Mouse (Mus musculus) lung, postnatal 0 days (tissue): ENCODE data around the gene Kazn.

Experiments
- CTCF ChIP-seq: IDR thresholded peaks from 2 replicates; pipeline ENCODE4 v1.5.1; 2016; ENCODE audit warnings: antibody characterized with exemption, mild to moderate bottlenecking
- EP300 ChIP-seq: IDR thresholded peaks from 2 replicates; pipeline ENCODE4 v1.6.1; 2016; ENCODE audit warnings: antibody characterized with exemption, mild to moderate bottlenecking, control low read depth

DNA sequence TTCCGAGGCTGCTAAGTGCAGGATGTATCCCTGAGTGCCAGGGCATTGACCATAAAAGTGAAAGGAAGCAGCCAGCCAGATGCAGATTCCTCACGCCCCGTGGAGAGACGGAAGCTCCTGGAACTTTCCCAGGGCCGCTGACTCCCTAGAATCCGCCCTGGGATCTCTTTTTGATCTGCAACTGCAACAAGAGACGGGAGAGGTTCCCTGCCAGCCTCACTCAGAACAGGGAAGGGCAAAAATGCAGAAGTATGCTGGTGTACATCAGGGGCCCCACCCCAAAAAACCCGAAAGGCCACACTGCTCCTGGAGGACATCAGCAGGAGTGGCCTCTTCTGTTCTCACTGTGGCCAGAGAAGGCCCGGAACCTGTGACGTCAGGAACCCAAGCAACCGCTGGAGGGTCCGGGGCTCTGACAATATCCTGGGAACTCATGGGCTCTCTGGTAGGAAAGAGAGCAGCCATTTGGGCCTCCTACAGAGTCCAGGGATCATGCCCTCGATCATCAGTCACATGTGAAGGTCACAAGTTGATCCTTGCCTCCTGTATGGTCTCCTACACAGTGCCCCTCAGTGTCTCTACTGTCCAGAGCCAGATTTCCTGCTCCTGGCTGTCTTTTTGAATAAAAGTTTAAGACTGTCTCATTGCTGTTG is 157.4 kb downstream of the Kazn start:
- TF ChIP-seq CTCF (peak; percentile 17; the same call in 1 of the 2 replicates), EP300 (no peak)
